Mouse (Mus musculus): ENCODE data around the gene Fam241a.

DNA sequence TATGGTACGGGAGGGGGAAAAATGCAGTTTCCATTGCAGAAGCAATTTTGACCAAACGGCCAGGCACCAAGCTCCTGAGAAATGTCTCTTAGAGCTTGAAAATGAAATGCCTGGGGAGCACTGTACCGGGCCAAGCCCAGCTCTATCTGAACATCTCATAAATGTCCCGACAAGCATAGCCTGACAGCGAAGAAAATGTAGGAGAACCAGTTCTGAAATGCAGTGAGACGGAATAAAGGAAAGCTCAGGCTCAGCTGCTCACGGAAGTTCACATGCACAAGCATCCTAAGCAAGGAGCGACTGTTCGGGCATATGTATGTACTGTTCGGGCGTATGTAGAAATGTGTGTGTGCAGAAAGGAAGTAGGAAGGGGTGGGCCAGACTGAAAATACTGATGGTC lies 34.8 kb downstream of the Fam241a start:
- TF ChIP-seq CTCF (conservative IDR thresholded peaks at IDR 0.05 in 1 of 2, IDR thresholded peaks at IDR 0.05 in 1 of 2; ENCODE audit: low read depth in 2 of 2, low read length in 2 of 2) = no peak
- TF ChIP-seq MEF2A (IDR thresholded peaks at IDR 0.05; ENCODE audit: borderline replicate concordance, low read depth, low read length) = no peak
- TF ChIP-seq MAFK (IDR thresholded peaks at IDR 0.05; ENCODE audit: insufficient replicate concordance, low read length) = no peak
- TF ChIP-seq GABPA (IDR thresholded peaks at IDR 0.05; ENCODE audit: insufficient replicate concordance, low read depth, low read length) = no peak
